Mouse (Mus musculus): ENCODE results near the gene Pdap1. TPM values are rescaled to one million over a fixed set of nuclear protein-coding genes. Genes with fewer than 3 reads are reported as not detected.
"Not testable (repeated sequence)": the region's sequence is repeated elsewhere in the genome, so short reads cannot be mapped to it uniquely, and the experiment has no call there.

Pdap1 gene
- polyA plus RNA-seq, 1 experiment from 2014 or later: 114 TPM

DNA sequence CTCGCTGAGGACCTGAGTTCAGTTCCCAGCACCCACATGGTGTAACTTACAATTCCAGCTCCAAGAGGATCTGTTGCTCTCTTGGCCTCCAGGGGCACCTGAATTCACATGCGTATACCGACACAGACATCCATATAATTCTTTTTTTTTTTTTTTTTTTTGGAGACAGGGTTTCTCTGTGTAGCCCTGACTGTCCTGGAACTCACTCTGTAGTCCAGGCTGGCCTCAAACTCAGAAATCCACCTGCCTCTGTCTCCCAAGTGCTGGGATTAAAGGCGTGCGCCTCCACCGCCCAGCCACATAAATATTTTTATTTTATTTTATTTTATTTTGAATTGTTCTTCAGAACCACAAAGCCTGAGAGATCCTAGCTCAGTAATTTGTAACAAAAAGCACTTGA lies 56.8 kb downstream of the Pdap1 start:
- peak; percentile 57; the same call in 1 of the 2 replicates for ATAC-seq
- peak overlapping the region; percentile 85 for H3K27ac ChIP-seq (ENCODE audit: low read length)
- not testable (repeated sequence) for H3K27me3 ChIP-seq (ENCODE audit: control insufficient read depth, insufficient read depth, low read depth, low read length); H3K9me3 ChIP-seq (replicated peaks; ENCODE audit: control insufficient read depth, low read length, poor library complexity, severe bottlenecking); H3K36me3 ChIP-seq (ENCODE audit: control insufficient read depth, insufficient read depth, low read length); H3K4me1 ChIP-seq (ENCODE audit: control insufficient read depth, insufficient read depth, low read length)
- H3K4me2 ChIP-seq (ENCODE audit: low read length): peak overlapping the region; percentile 85
- peak overlapping the region; percentile 94 for H3K9ac ChIP-seq (ENCODE audit: low read depth, low read length)
- H3K4me3 ChIP-seq (ENCODE audit: low read depth, low read length): peak overlapping the region; percentile 80
- 56% methylated on average over 6 of the region's 6 CpGs for WGBS

DNA sequence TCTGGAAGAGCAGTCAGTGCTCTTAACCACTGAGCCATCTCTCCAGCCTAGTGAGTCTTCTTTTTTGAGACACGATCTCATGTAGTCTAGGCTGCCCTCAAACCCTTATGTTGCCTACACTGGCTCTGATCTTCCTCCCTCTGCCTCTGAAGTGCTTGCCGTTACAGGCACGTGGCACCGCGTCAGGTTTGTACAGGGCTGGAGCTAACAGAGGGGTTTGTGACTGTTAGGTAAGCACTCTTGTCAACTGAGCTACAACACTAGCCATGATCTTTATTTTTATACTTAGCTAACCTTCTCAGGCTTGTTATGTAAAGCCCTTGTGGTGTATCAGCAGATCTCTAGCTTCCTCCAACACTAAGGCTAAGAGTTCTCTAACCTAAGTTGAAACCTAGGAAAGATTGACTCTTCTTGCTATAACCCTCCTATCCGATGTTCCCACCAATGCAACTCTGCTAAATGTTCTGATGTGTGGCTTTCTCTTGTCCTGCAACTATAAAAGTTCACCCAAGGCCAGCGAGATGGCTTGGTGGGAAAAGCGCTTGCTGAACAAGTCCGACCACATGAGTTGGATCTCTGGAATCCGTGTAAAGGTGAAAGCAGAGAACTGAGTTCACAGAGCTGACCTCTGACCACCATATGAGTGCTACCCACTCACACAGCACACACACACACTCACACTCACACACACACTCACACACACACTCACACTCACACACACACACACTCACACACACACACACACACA lies 58.0 kb downstream of the Pdap1 start:
- H3K4me3 ChIP-seq (ENCODE audit: low read depth, low read length): no peak overlapping the region
- no peak overlapping the region for H3K27ac ChIP-seq (ENCODE audit: low read length)
- H3K36me3 ChIP-seq (ENCODE audit: control insufficient read depth, insufficient read depth, low read length): no peaks in the 10 kb centered on the region
- no peaks in the 10 kb centered on the region for H3K27me3 ChIP-seq (ENCODE audit: control insufficient read depth, insufficient read depth, low read depth, low read length)
- H3K9ac ChIP-seq (ENCODE audit: low read depth, low read length): no peak overlapping the region
- no peak for ATAC-seq
- H3K4me1 ChIP-seq (ENCODE audit: control insufficient read depth, insufficient read depth, low read length): peaks cover 9% of the 10 kb centered on the region
- WGBS: 92% methylated on average over 10 of the region's 10 CpGs
- H3K4me2 ChIP-seq (ENCODE audit: low read length): no peak overlapping the region
- H3K9me3 ChIP-seq (replicated peaks; ENCODE audit: control insufficient read depth, low read length, poor library complexity, severe bottlenecking): no peaks in the 10 kb centered on the region

Other genes starting within 250 kb of the Pdap1 start
- 32.3 and 34.1 TPM in 2 replicates for gene Smurf1, start 174.4 kb downstream of the Pdap1 start, polyA plus RNA-seq (2015; fragmentation: Nextera tagmentation; extraction: Ambion mirVana)
- not detected in 2 replicates for gene Gm4871, start 107.5 kb downstream of the Pdap1 start, polyA plus RNA-seq (2015; fragmentation: Nextera tagmentation; extraction: Ambion mirVana)
- gene 1700018F24Rik, start 97.2 kb downstream of the Pdap1 start, polyA plus RNA-seq (2015; fragmentation: Nextera tagmentation; extraction: Ambion mirVana): not detected in 2 replicates
- 277 and 284 TPM in 2 replicates for gene Arpc1a, start 56.4 kb downstream of the Pdap1 start, polyA plus RNA-seq (2015; fragmentation: Nextera tagmentation; extraction: Ambion mirVana)
- gene Kpna7, start 56.2 kb downstream of the Pdap1 start, polyA plus RNA-seq (2015; fragmentation: Nextera tagmentation; extraction: Ambion mirVana): not detected in 2 replicates
- gene Arpc1b, start 26.0 kb downstream of the Pdap1 start, polyA plus RNA-seq (2015; fragmentation: Nextera tagmentation; extraction: Ambion mirVana): 50.1 and 50.8 TPM in 2 replicates
- 167 and 175 TPM in 2 replicates for gene Bud31, start 124 bp upstream of the Pdap1 start, polyA plus RNA-seq (2015; fragmentation: Nextera tagmentation; extraction: Ambion mirVana)
- 23.3 and 25.0 TPM in 2 replicates for gene Ptcd1, start 26.9 kb upstream of the Pdap1 start, polyA plus RNA-seq (2015; fragmentation: Nextera tagmentation; extraction: Ambion mirVana)
- 52.4 and 52.5 TPM in 2 replicates for gene Cpsf4, start 27.0 kb upstream of the Pdap1 start, polyA plus RNA-seq (2015; fragmentation: Nextera tagmentation; extraction: Ambion mirVana)
- gene Atp5j2, start 51.8 kb upstream of the Pdap1 start, polyA plus RNA-seq (2015; fragmentation: Nextera tagmentation; extraction: Ambion mirVana): 597 and 600 TPM in 2 replicates
- gene Zkscan14, start 61.6 kb upstream of the Pdap1 start, polyA plus RNA-seq (2015; fragmentation: Nextera tagmentation; extraction: Ambion mirVana): 14.9 and 15.1 TPM in 2 replicates
- gene Zkscan5, start 64.3 kb upstream of the Pdap1 start, polyA plus RNA-seq (2015; fragmentation: Nextera tagmentation; extraction: Ambion mirVana): 14.6 and 16.1 TPM in 2 replicates
- 32.9 and 37.8 TPM in 2 replicates for gene Zfp655, start 91.5 kb upstream of the Pdap1 start, polyA plus RNA-seq (2015; fragmentation: Nextera tagmentation; extraction: Ambion mirVana)
- gene Zscan25, start 140.3 kb upstream of the Pdap1 start, polyA plus RNA-seq (2015; fragmentation: Nextera tagmentation; extraction: Ambion mirVana): 0.34 and 0.70 TPM in 2 replicates
- not detected in 2 replicates for gene Cyp3a57, start 205.0 kb upstream of the Pdap1 start, polyA plus RNA-seq (2015; fragmentation: Nextera tagmentation; extraction: Ambion mirVana)

Measured in midbrain, embryonic 16.5 days (tissue).